Mouse (Mus musculus): ENCODE data around the gene Ttc22.

Gene Ttc22

GRCm38 (mm10) chr4:106606639-106607554 is 15.3 kb upstream of the Ttc22 start:
- POLR2A ChIA-PET, result interaction anchor here (0.6 to 3.1 kb wide), 34 partner anchors 8 to 1856 kb away, joined by 3 to 9 read pairs (median 4); partner anchors contain the start of genes Ttc4 (in 2 of the 4), Fam151a (in 1 of the 4), Pars2 (in 1 of the 4) and Tceanc2 (in 1 of the 4)
- CTCF ChIA-PET, result interaction anchor here (0.6 to 2.1 kb wide), 14 partner anchors 9 to 146 kb away, joined by 3 to 9 read pairs (median 4); no protein-coding TSS in a partner anchor

- CTCF ChIA-PET, result interaction anchor here in 3 of 4 experiments (0.9 to 2.1 kb wide), 8 partner anchors 8 to 101 kb away, joined by 3 to 9 read pairs (median 4); no protein-coding TSS in a partner anchor
- POLR2A ChIA-PET, result interaction anchor here (0.6 to 3.1 kb wide), 17 partner anchors 8 to 571 kb away, joined by 3 to 9 read pairs (median 5); partner anchors contain the start of genes Ttc22 (in 2 of the 4), Fam151a (in 1 of the 4), Tceanc2 (in 1 of the 4) and Tmem59 (in 1 of the 4)
These were observed 14.3 kb upstream of the Ttc22 start for GRCm38 (mm10) chr4:106607905-106608304.

- ChIA-PET POLR2A (interaction anchor here in 2 of 4 experiments (0.6 to 2.7 kb wide), 3 partner anchors 94 to 142 kb away, joined by 3 to 11 read pairs (median 3); no protein-coding TSS in a partner anchor), CTCF (interaction anchor here in 2 of 4 experiments (1.0 to 3.6 kb wide), 6 partner anchors 93 to 566 kb away, joined by 3 to 39 read pairs (median 14); partner anchors contain the start of gene Tceanc2 (in 1 of the 2))
These were observed 9.1 kb upstream of the Ttc22 start for GRCm38 (mm10) chr4:106613105-106613504.

- CTCF ChIA-PET, result interaction anchor here (0.6 to 3.6 kb wide), 53 partner anchors 9 to 741 kb away, joined by 3 to 39 read pairs (median 4); partner anchors contain the start of genes Acot11 (in 1 of the 4), Mroh7 (in 1 of the 4) and Tceanc2 (in 1 of the 4)
- POLR2A ChIA-PET, result interaction anchor here in 3 of 4 experiments (0.7 to 2.8 kb wide), 21 partner anchors 9 to 321 kb away, joined by 3 to 14 read pairs (median 3); partner anchors contain the start of genes Acot11 (in 1 of the 3) and Ttc22 (in 1 of the 3)
These were observed 8.7 kb upstream of the Ttc22 start for GRCm38 (mm10) chr4:106613560-106613959.

GRCm38 (mm10) chr4:106614180-106614797 is 7.9 kb upstream of the Ttc22 start:
- POLR2A ChIA-PET, result interaction anchor here (0.6 to 2.8 kb wide), 29 partner anchors 8 to 321 kb away, joined by 3 to 14 read pairs (median 3); partner anchors contain the start of genes Acot11 (in 1 of the 4) and Ttc22 (in 1 of the 4)

GRCm38 (mm10) chr4:106614881-106615280 is 7.4 kb upstream of the Ttc22 start:
- ChIA-PET POLR2A (interaction anchor here in 3 of 4 experiments (0.8 to 2.8 kb wide), 25 partner anchors 8 to 452 kb away, joined by 3 to 14 read pairs (median 5); partner anchors contain the start of genes Acot11 (in 1 of the 3), Cyb5rl (in 1 of the 3) and Mrpl37 (in 1 of the 3)), CTCF (interaction anchor here (0.6 to 3.6 kb wide), 43 partner anchors 8 to 548 kb away, joined by 3 to 39 read pairs (median 5); partner anchors contain the start of genes Acot11 (in 1 of the 4), Mroh7 (in 1 of the 4) and Ttc4 (in 1 of the 4))

More at GRCm38 (mm10) chr4:106614180-106614797, 7.9 kb upstream of the Ttc22 start:
- CTCF ChIA-PET, result interaction anchor here (0.6 to 3.6 kb wide), 64 partner anchors 9 to 740 kb away, joined by 3 to 39 read pairs (median 4); partner anchors contain the start of genes Acot11 (in 1 of the 4), Mroh7 (in 1 of the 4), Tceanc2 (in 1 of the 4) and Ttc4 (in 1 of the 4)

GRCm38 (mm10) chr4:106615637-106616036 is 6.6 kb upstream of the Ttc22 start:
- CTCF ChIA-PET, result interaction anchor here (0.5 to 3.6 kb wide), 31 partner anchors 9 to 1058 kb away, joined by 3 to 39 read pairs (median 6); partner anchors contain the start of gene Acot11 (in 1 of the 4)

GRCm38 (mm10) chr4:106617056-106617455 is 5.2 kb upstream of the Ttc22 start, which contains the start of gene Lexm:
TSS of gene Lexm (minus strand) at chr4:106617241.
- CTCF ChIA-PET, result interaction anchor here in 3 of 4 experiments (0.6 to 1.2 kb wide), 7 partner anchors 8 to 206 kb away, joined by 3 to 10 read pairs (median 3); no protein-coding TSS in a partner anchor
- POLR2A ChIA-PET, result interaction anchor here in 2 of 4 experiments (0.6 to 1.5 kb wide), 9 partner anchors 9 to 1563 kb away, joined by 3 to 9 read pairs (median 3); no protein-coding TSS in a partner anchor

More at GRCm38 (mm10) chr4:106615637-106616036, 6.6 kb upstream of the Ttc22 start:
- POLR2A ChIA-PET, result interaction anchor here (0.8 to 2.8 kb wide), 21 partner anchors 8 to 451 kb away, joined by 3 to 14 read pairs (median 6); partner anchors contain the start of genes Acot11 (in 1 of the 4), Cyb5rl (in 1 of the 4) and Mrpl37 (in 1 of the 4)

- POLR2A ChIA-PET, result interaction anchor here in 1 of 4 experiments (0.9 to 1.2 kb wide), 2 partner anchors 12 to 95 kb away, joined by 3 to 4 read pairs; no protein-coding TSS in a partner anchor
- CTCF ChIA-PET, result interaction anchor here in 1 of 4 experiments (0.9 kb wide), 2 partner anchors 12 to 95 kb away, joined by 3 read pairs; no protein-coding TSS in a partner anchor
These were observed 3.3 kb upstream of the Ttc22 start for GRCm38 (mm10) chr4:106618898-106619297.

- ChIA-PET POLR2A (interaction anchor here in 2 of 4 experiments (0.6 to 0.7 kb wide), 2 partner anchors 19 to 67 kb away, joined by 3 read pairs; no protein-coding TSS in a partner anchor), CTCF (interaction anchor here in 1 of 4 experiments (1.0 kb wide), 1 partner anchor 87 kb away, joined by 4 read pairs; no protein-coding TSS in a partner anchor)
These were observed 804 bp upstream of the Ttc22 start for GRCm38 (mm10) chr4:106621428-106621827.

- CTCF ChIA-PET, result interaction anchor here in 2 of 4 experiments (0.5 to 1.6 kb wide), 7 partner anchors 8 to 1064 kb away, joined by 3 to 6 read pairs (median 4); no protein-coding TSS in a partner anchor
- POLR2A ChIA-PET, result interaction anchor here (0.6 to 1.8 kb wide), 13 partner anchors 9 to 493 kb away, joined by 3 to 7 read pairs (median 4); no protein-coding TSS in a partner anchor
These were observed 480 bp downstream of the Ttc22 start for GRCm38 (mm10) chr4:106622712-106623111.

- ChIA-PET POLR2A (interaction anchor here in 1 of 4 experiments (1.0 to 1.6 kb wide), 4 partner anchors 10 to 83 kb away, joined by 3 to 5 read pairs (median 4); no protein-coding TSS in a partner anchor), CTCF (interaction anchor here in 2 of 4 experiments (0.6 to 2.9 kb wide), 4 partner anchors 9 to 76 kb away, joined by 3 to 13 read pairs (median 3); no protein-coding TSS in a partner anchor)
These were observed 2.0 kb downstream of the Ttc22 start for GRCm38 (mm10) chr4:106624271-106624670.

- POLR2A ChIA-PET, result no interaction called here
These were observed 5.6 kb downstream of the Ttc22 start for GRCm38 (mm10) chr4:106627809-106628208.

GRCm38 (mm10) chr4:106628650-106629360 is 6.6 kb downstream of the Ttc22 start:
- POLR2A ChIA-PET, result interaction anchor here in 1 of 4 experiments (1.1 kb wide), 1 partner anchor 22 kb away, joined by 3 read pairs; the partner anchor contains the start of gene Pars2
- CTCF ChIA-PET, result interaction anchor here in 2 of 4 experiments (0.5 to 4.0 kb wide), 7 partner anchors 13 to 130 kb away, joined by 3 to 53 read pairs (median 4); no protein-coding TSS in a partner anchor

More at GRCm38 (mm10) chr4:106627809-106628208, 5.6 kb downstream of the Ttc22 start:
- CTCF ChIA-PET, result interaction anchor here in 1 of 4 experiments (1.0 to 1.2 kb wide), 2 partner anchors 11 to 12 kb away, joined by 3 read pairs; no protein-coding TSS in a partner anchor

GRCm38 (mm10) chr4:106629374-106629773 is 7.1 kb downstream of the Ttc22 start:
- POLR2A ChIA-PET, result interaction anchor here in 2 of 4 experiments (0.8 to 1.9 kb wide), 5 partner anchors 10 to 549 kb away, joined by 3 to 4 read pairs (median 3); partner anchors contain the start of genes Pars2 (in 1 of the 2), Tceanc2 (in 1 of the 2) and Tmem59 (in 1 of the 2)
- CTCF ChIA-PET, result interaction anchor here in 2 of 4 experiments (0.9 to 4.0 kb wide), 9 partner anchors 14 to 209 kb away, joined by 3 to 53 read pairs (median 5); no protein-coding TSS in a partner anchor
